In the genomic region with DNA sequence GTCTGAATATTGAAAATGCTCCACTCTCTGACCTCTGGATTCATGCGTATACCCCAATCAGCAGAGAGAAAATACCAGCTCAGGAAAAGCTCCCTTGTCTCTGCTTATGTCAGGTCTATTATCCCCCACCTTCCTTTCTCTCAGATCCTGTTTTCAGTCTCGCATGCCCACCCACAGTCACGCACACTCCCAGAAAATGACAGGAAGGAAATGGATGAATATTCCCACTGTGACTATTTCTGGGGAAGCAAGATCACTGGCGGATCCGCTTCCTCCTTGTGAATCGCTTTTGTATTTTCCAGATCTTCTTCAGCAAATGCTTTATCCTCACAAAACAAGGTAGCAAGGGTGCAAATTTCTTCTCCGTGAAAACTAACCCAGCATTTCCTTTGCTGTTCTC, we compare ENCODE assay signal across 14 mouse cellular contexts.
"Had no signal": no experiment of that assay in that cellular context is flagged by ENCODE, and none has a peak within 500 bp of the region (broad histone marks: within the 10 kb centered on the region; RNA-seq: fewer than 3 reads in every experiment).

No protein-coding gene starts in this region.

- H3K4me2 ChIP-seq: kidney, embryonic 15.5 days; limb, embryonic 13.5 days; liver, embryonic 15.5 days; midbrain, embryonic 11.5 days; midbrain, embryonic 15.5 days; neural tube, embryonic 12.5 days; stomach, embryonic 15.5 days had no signal

- ATAC-seq: midbrain, embryonic 15.5 days had no signal

- H3K36me3 ChIP-seq: kidney, embryonic 15.5 days; limb, embryonic 13.5 days; liver, embryonic 15.5 days; midbrain, embryonic 15.5 days; neural tube, embryonic 12.5 days; stomach, embryonic 15.5 days had no signal

- H3K27ac ChIP-seq: limb, embryonic 13.5 days; liver, embryonic 15.5 days; macrophage; midbrain, embryonic 15.5 days; neural tube, embryonic 12.5 days had no signal

- H3K9ac ChIP-seq: kidney, embryonic 15.5 days; limb, embryonic 13.5 days; liver, embryonic 15.5 days; midbrain, embryonic 15.5 days; neural tube, embryonic 12.5 days; stomach, embryonic 15.5 days had no signal

- H3K27me3 ChIP-seq: kidney, embryonic 15.5 days; limb, embryonic 13.5 days; liver, embryonic 15.5 days; megakaryocyte, embryonic 14.5 days; midbrain, embryonic 15.5 days; neural tube, embryonic 12.5 days; stomach, embryonic 15.5 days had no signal

- DNase-seq: kidney, adult 2 months; kidney, postnatal 14 days; lung, adult 2 months; lung, postnatal 14 days; thymus, postnatal 36 days had no signal

- H3K4me1 ChIP-seq: liver, embryonic 15.5 days; megakaryocyte, embryonic 14.5 days; midbrain, embryonic 15.5 days; neural tube, embryonic 12.5 days had no signal

- H3K4me3 ChIP-seq: kidney, embryonic 15.5 days; limb, embryonic 13.5 days; liver, embryonic 15.5 days; megakaryocyte, embryonic 14.5 days; midbrain, embryonic 15.5 days; neural tube, embryonic 12.5 days; stomach, embryonic 15.5 days had no signal

- H3K9me3 ChIP-seq: kidney, embryonic 15.5 days; limb, embryonic 13.5 days; liver, embryonic 15.5 days; midbrain, embryonic 15.5 days; neural tube, embryonic 12.5 days; stomach, embryonic 15.5 days had no signal
